16 mouse cellular contexts compared by ENCODE assay signal in the genomic region with DNA sequence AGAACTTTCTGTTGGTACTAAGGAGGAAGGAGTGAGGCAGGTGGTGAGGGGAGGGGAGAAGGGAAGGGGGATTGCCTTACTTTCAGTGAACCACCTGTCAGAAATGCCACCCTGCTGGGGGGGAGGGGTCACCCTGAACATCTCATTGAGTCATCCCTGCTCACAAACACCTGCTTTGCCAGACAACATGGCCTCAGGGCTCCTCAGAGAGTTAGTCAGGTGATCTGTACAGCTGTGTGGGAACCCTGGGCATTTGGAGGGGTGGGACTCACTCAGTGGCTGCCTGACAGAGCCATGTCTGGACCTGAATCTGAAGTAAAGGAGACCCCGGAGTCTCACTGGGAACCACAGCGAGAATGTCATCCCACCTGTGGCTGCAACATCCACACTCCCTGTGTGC.
"Had no signal": no experiment of that assay in that cellular context is flagged by ENCODE, and none has a peak within 500 bp of the region (broad histone marks: within the 10 kb centered on the region; RNA-seq: fewer than 3 reads in every experiment).

No protein-coding gene starts in this region.

- H3K27ac ChIP-seq: midbrain, embryonic 10.5 days; midbrain, embryonic 12.5 days; neural tube, embryonic 13.5 days; stomach, embryonic 15.5 days; stomach, postnatal 0 days had no signal

- H3K27me3 ChIP-seq: midbrain, embryonic 12.5 days; neural tube, embryonic 13.5 days; neural tube, embryonic 15.5 days; stomach, embryonic 15.5 days had no signal

- H3K4me3 ChIP-seq: midbrain, embryonic 10.5 days; midbrain, embryonic 12.5 days; myocyte; neural tube, embryonic 13.5 days; neural tube, embryonic 15.5 days; stomach, embryonic 15.5 days had no signal

- ATAC-seq: midbrain, embryonic 16.5 days had no signal

- H3K36me3 ChIP-seq: midbrain, embryonic 10.5 days; midbrain, embryonic 12.5 days; neural tube, embryonic 15.5 days; stomach, embryonic 15.5 days had no signal

- H3K9me3 ChIP-seq: midbrain, embryonic 10.5 days; midbrain, embryonic 12.5 days; neural tube, embryonic 13.5 days; neural tube, embryonic 15.5 days; stomach, embryonic 15.5 days had no signal

- H3K4me2 ChIP-seq: lung, embryonic 14.5 days; midbrain, embryonic 12.5 days; neural tube, embryonic 13.5 days; neural tube, embryonic 15.5 days; stomach, embryonic 15.5 days had no signal

- DNase-seq: lung, adult 18-20 months; lung, embryonic 14.5 days; lung, postnatal 10 days; midbrain, embryonic 14.5 days; right cerebral cortex, postnatal 14 days; thymus, adult 2 months; thymus, postnatal 25 days; thymus, postnatal 4 days had no signal

- H3K4me1 ChIP-seq: stomach, embryonic 15.5 days had no signal

- H3K9ac ChIP-seq: lung, embryonic 14.5 days; midbrain, embryonic 12.5 days; neural tube, embryonic 13.5 days; neural tube, embryonic 15.5 days; stomach, embryonic 15.5 days had no signal
